Mouse (Mus musculus) lung, adult 2 months (tissue): ENCODE results near the gene Jak2.

Experiments used
- CTCF ChIP-seq: fragments of 200-500 bp; IDR thresholded peaks from 2 replicates; pipeline ENCODE4 v1.5.1; 2011; ENCODE audit warnings: mild to moderate bottlenecking, low read length, control low read depth; ENCODE audit not compliant: insufficient read depth
- POLR2A ChIP-seq: fragments of 200-500 bp; IDR thresholded peaks from 2 replicates; pipeline ENCODE4 v1.6.1; 2011; ENCODE audit warnings: low read depth, mild to moderate bottlenecking, control low read depth, low read length, borderline replicate concordance; ENCODE audit errors: extremely low read depth

- no peak for TF ChIP-seq CTCF
- no peak for TF ChIP-seq POLR2A
Observed at GRCm38 (mm10) chr19:29270226-29270625, 18.6 kb downstream of the Jak2 start.
